Mouse (Mus musculus): Measurements from ENCODE around the gene Mdh2.

DNA sequence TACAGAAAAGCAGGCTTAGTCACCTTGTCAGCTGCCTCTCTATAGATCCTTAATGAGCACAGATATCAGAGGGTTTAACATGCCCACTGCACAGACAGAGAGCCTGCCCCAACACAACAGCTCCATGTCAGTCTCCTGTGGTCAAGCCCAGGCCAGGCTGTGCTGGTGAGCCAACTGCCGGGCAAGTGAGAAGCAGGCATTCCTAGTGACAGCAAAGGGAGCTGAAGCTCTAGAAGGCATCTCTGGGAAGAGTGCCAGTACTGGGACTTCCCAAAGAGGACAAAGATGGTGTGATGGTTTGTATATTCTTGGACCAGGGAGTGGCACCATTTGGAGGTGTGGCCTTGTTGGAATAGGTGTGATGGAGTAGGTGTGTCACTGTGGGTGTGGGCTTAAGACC, 27.2 kb upstream of the Mdh2 start:
- TF ChIP-seq CTCF (IDR thresholded peaks at IDR 0.05; ENCODE audit: low read depth, low read length) (no peak), POLR2AphosphoS5 (IDR thresholded peaks at IDR 0.05; ENCODE audit: insufficient replicate concordance, low read depth, low read length) (no peak), GATA2 (IDR thresholded peaks at IDR 0.05; ENCODE audit: borderline replicate concordance, low read depth, low read length) (no peak), GATA1 (IDR thresholded peaks at IDR 0.05; ENCODE audit: borderline replicate concordance, low read length) (no peak)

Measured in G1E (cell line).